Mouse (Mus musculus): Measurements from ENCODE around the gene Kif21b. TPM values are rescaled to one million over a fixed set of nuclear protein-coding genes. Genes with fewer than 3 reads are reported as not detected.

Kif21b gene
- polyA plus RNA-seq, 1 experiment from 2014 or later, result 49.3 TPM

- WGBS, result 1% methylated on average over 43 of the region's 43 CpGs
Observed at GRCm38 (mm10) chr1:136131603-136132291, 558 bp downstream of the Kif21b start.

GRCm38 (mm10) chr1:136132386-136133201, 1.4 kb downstream of the Kif21b start:
- H3K9ac ChIP-seq (replicated peaks), result peak overlapping the region; percentile 94
- no peaks in the 10 kb centered on the region for H3K36me3 ChIP-seq
- no peaks in the 10 kb centered on the region for H3K9me3 ChIP-seq
- peak overlapping the region; percentile 95 for H3K27ac ChIP-seq
- H3K27me3 ChIP-seq, result peaks cover 4% of the 10 kb centered on the region; the same call in 1 of the 2 replicates
- H3K4me3 ChIP-seq (replicated peaks), result peak overlapping the region; percentile 91
- peaks cover 66% of the 10 kb centered on the region for H3K4me1 ChIP-seq (replicated peaks)
- WGBS, result 18% methylated on average over 10 of the region's 10 CpGs
- peak overlapping the region; percentile 75 for H3K4me2 ChIP-seq (replicated peaks)
- peak; percentile 22 for ATAC-seq

More at GRCm38 (mm10) chr1:136131603-136132291, 558 bp downstream of the Kif21b start:
- H3K36me3 ChIP-seq, result no peaks in the 10 kb centered on the region
- H3K4me3 ChIP-seq (replicated peaks), result peak overlapping the region; percentile 91
- H3K27ac ChIP-seq, result peak overlapping the region; percentile 95
- H3K27me3 ChIP-seq, result peaks cover 4% of the 10 kb centered on the region; the same call in 1 of the 2 replicates
- no peaks in the 10 kb centered on the region for H3K9me3 ChIP-seq
- H3K9ac ChIP-seq (replicated peaks), result peak overlapping the region; percentile 94
- ATAC-seq, result peak; percentile 58
- peaks cover 58% of the 10 kb centered on the region for H3K4me1 ChIP-seq (replicated peaks)
- H3K4me2 ChIP-seq (replicated peaks), result peak overlapping the region; percentile 75

- no peaks in the 10 kb centered on the region for H3K36me3 ChIP-seq
- H3K4me2 ChIP-seq (replicated peaks), result peak overlapping the region; percentile 75
- 31% methylated on average over 13 of the region's 13 CpGs for WGBS
- H3K27me3 ChIP-seq, result peaks cover 4% of the 10 kb centered on the region; the same call in 1 of the 2 replicates
- peak overlapping the region; percentile 94 for H3K9ac ChIP-seq (replicated peaks)
- no peaks in the 10 kb centered on the region for H3K9me3 ChIP-seq
- H3K4me1 ChIP-seq (replicated peaks), result peaks cover 77% of the 10 kb centered on the region
- peak overlapping the region; percentile 95 for H3K27ac ChIP-seq
- no peak for ATAC-seq
- peak overlapping the region; percentile 91 for H3K4me3 ChIP-seq (replicated peaks)
Observed at GRCm38 (mm10) chr1:136133570-136134240, 2.5 kb downstream of the Kif21b start.

GRCm38 (mm10) chr1:136134547-136134946, 3.4 kb downstream of the Kif21b start:
- WGBS, result 85% methylated on average over 2 of the region's 2 CpGs
- peaks cover 4% of the 10 kb centered on the region; the same call in 1 of the 2 replicates for H3K27me3 ChIP-seq
- H3K27ac ChIP-seq, result no peak overlapping the region
- peak overlapping the region; percentile 75 for H3K4me2 ChIP-seq (replicated peaks)
- H3K36me3 ChIP-seq, result no peaks in the 10 kb centered on the region
- H3K4me3 ChIP-seq (replicated peaks), result peak overlapping the region; percentile 91
- H3K4me1 ChIP-seq (replicated peaks), result peaks cover 86% of the 10 kb centered on the region
- no peaks in the 10 kb centered on the region for H3K9me3 ChIP-seq
- H3K9ac ChIP-seq (replicated peaks), result peak overlapping the region; percentile 94
- ATAC-seq, result no peak

- H3K4me3 ChIP-seq (replicated peaks), result peak overlapping the region; percentile 4; the same call in 1 of the 2 replicates
- no peak for ATAC-seq
- H3K36me3 ChIP-seq, result no peaks in the 10 kb centered on the region
- peaks cover 3% of the 10 kb centered on the region; the same call in 1 of the 2 replicates for H3K27me3 ChIP-seq
- no peak overlapping the region for H3K9ac ChIP-seq (replicated peaks)
- H3K9me3 ChIP-seq, result no peaks in the 10 kb centered on the region
- peaks cover 87% of the 10 kb centered on the region for H3K4me1 ChIP-seq (replicated peaks)
- H3K4me2 ChIP-seq (replicated peaks), result peak overlapping the region; percentile 75
- 57% methylated on average over 1 of the region's 1 CpGs for WGBS
- no peak overlapping the region for H3K27ac ChIP-seq
Observed at GRCm38 (mm10) chr1:136135046-136135445, 3.9 kb downstream of the Kif21b start.

- Histone ChIP-seq H3K9me3 (no peaks in the 10 kb centered on the region), H3K9ac (replicated peaks) (peak overlapping the region; percentile 47), H3K27me3 (no peaks in the 10 kb centered on the region), H3K36me3 (no peaks in the 10 kb centered on the region), H3K4me2 (replicated peaks) (peak overlapping the region; percentile 75), H3K4me1 (replicated peaks) (peaks cover 87% of the 10 kb centered on the region), H3K4me3 (replicated peaks) (0 out of 2 replicates have a peak overlapping the region, but pooled peaks have one; percentile 7), H3K27ac (0 out of 2 replicates have a peak overlapping the region, but pooled peaks have one; percentile 45)
- no peak for ATAC-seq
- WGBS, result 69% methylated on average over 6 of the region's 6 CpGs
Observed at GRCm38 (mm10) chr1:136135777-136136444, 4.7 kb downstream of the Kif21b start.

- H3K27me3 ChIP-seq, result no peaks in the 10 kb centered on the region
- H3K36me3 ChIP-seq, result no peaks in the 10 kb centered on the region
- H3K4me1 ChIP-seq (replicated peaks), result peaks cover 93% of the 10 kb centered on the region
- peak overlapping the region; percentile 75 for H3K4me2 ChIP-seq (replicated peaks)
- no peak overlapping the region for H3K27ac ChIP-seq
- no peak overlapping the region for H3K4me3 ChIP-seq (replicated peaks)
- H3K9ac ChIP-seq (replicated peaks), result peak overlapping the region; percentile 47; the same call in 1 of the 2 replicates
- 50% methylated on average over 4 of the region's 4 CpGs for WGBS
- H3K9me3 ChIP-seq, result no peaks in the 10 kb centered on the region
- ATAC-seq, result no peak
Observed at GRCm38 (mm10) chr1:136136547-136136946, 5.4 kb downstream of the Kif21b start.

- Histone ChIP-seq H3K9me3 (no peaks in the 10 kb centered on the region), H3K27ac (peak overlapping the region; percentile 58), H3K27me3 (no peaks in the 10 kb centered on the region), H3K36me3 (no peaks in the 10 kb centered on the region), H3K4me1 (replicated peaks) (peaks cover 98% of the 10 kb centered on the region), H3K4me2 (replicated peaks) (peak overlapping the region; percentile 75), H3K4me3 (replicated peaks) (0 out of 2 replicates have a peak overlapping the region, but pooled peaks have one; percentile 7), H3K9ac (replicated peaks) (peak overlapping the region; percentile 36)
- 30% methylated on average over 7 of the region's 7 CpGs for WGBS
- ATAC-seq, result no peak
Observed at GRCm38 (mm10) chr1:136137071-136137531, 5.9 kb downstream of the Kif21b start.

GRCm38 (mm10) chr1:136137575-136137974, 6.4 kb downstream of the Kif21b start:
- Histone ChIP-seq H3K4me2 (replicated peaks) (peak overlapping the region; percentile 75), H3K4me1 (replicated peaks) (peaks cover 99% of the 10 kb centered on the region), H3K9me3 (no peaks in the 10 kb centered on the region), H3K36me3 (no peaks in the 10 kb centered on the region), H3K27ac (peak overlapping the region; percentile 58), H3K27me3 (no peaks in the 10 kb centered on the region), H3K4me3 (replicated peaks) (0 out of 2 replicates have a peak overlapping the region, but pooled peaks have one; percentile 7), H3K9ac (replicated peaks) (peak overlapping the region; percentile 36; the same call in 1 of the 2 replicates)
- ATAC-seq, result peak; percentile 1; the same call in 1 of the 2 replicates
- 1% methylated on average over 4 of the region's 4 CpGs for WGBS

- Histone ChIP-seq H3K4me3 (replicated peaks) (peak overlapping the region; percentile 11; the same call in 1 of the 2 replicates), H3K4me2 (replicated peaks) (peak overlapping the region; percentile 75), H3K27me3 (no peaks in the 10 kb centered on the region), H3K9me3 (no peaks in the 10 kb centered on the region), H3K36me3 (no peaks in the 10 kb centered on the region), H3K4me1 (replicated peaks) (peaks cover 100% of the 10 kb centered on the region), H3K9ac (replicated peaks) (peak overlapping the region; percentile 36; the same call in 1 of the 2 replicates), H3K27ac (peak overlapping the region; percentile 58)
- no peak for ATAC-seq
- WGBS, result 32% methylated on average over 10 of the region's 10 CpGs
Observed at GRCm38 (mm10) chr1:136138191-136138830, 7.1 kb downstream of the Kif21b start.
